Mouse (Mus musculus) small intestine, adult 2 months (tissue): Measurements from ENCODE around the gene Ice2.

ENCODE experiments used
- CTCF ChIP-seq: fragments of 200-500 bp; IDR thresholded peaks from 2 replicates; pipeline ENCODE4 v1.5.1; 2012; ENCODE audit warnings: low read depth, mild to moderate bottlenecking, control low read depth, inconsistent platforms, low read length, moderate library complexity, mixed read lengths; ENCODE audit not compliant: insufficient replicate concordance, insufficient read length; ENCODE audit errors: extremely low read depth
- POLR2A ChIP-seq: fragments of 200-500 bp; IDR thresholded peaks from 2 replicates; pipeline ENCODE4 v1.6.1; 2012; ENCODE audit warnings: low read depth, mild to moderate bottlenecking, control low read depth, inconsistent platforms, low read length, moderate library complexity

- TF ChIP-seq CTCF (no peak), POLR2A (peak; percentile 91)
Measured at GRCm38 (mm10) chr9:69453066-69453900, 55.6 kb downstream of the Ice2 start, which contains the start of gene Anxa2.
